7 mouse cellular contexts compared by ENCODE assay signal in genomic region chr13:21733466-21733865, GRCm38 (mm10). TPM values are rescaled to one million over a fixed set of nuclear protein-coding genes. Genes with fewer than 3 reads are reported as not detected.
A peak's percentile ranks its signal among the peaks of the same experiment; 100 is the strongest.
DNase-seq lines count a peak whose midpoint lies in the region; ATAC-seq and TF ChIP-seq lines count a peak whose summit lies in the region.

No protein-coding gene starts in this region.

- no peak overlapping the region for H3K4me2 ChIP-seq in CH12.LX (ENCODE audit: insufficient read depth, low read depth, poor library complexity, severe bottlenecking)
- no peak overlapping the region for H3K4me2 ChIP-seq in midbrain, embryonic 13.5 days (replicated peaks)

- no peak for TF ChIP-seq EP300 in CH12.LX (IDR thresholded peaks at IDR 0.05; ENCODE audit: low read length)

- TF ChIP-seq CTCF in CH12.LX (conservative IDR thresholded peaks at IDR 0.05 in 1 of 2, IDR thresholded peaks at IDR 0.05 in 1 of 2; ENCODE audit: low read depth in 2 of 2, low read length in 2 of 2), result peak in 1 of 2 experiments; percentile 44; a peak in 2 of 4 replicates

- TF ChIP-seq RAD21 in CH12.LX (IDR thresholded peaks at IDR 0.05; ENCODE audit: low read depth, low read length), result no peak

- no peaks in the 10 kb centered on the region for H3K9me3 ChIP-seq in CH12.LX (replicated peaks; ENCODE audit: low read length)
- H3K9me3 ChIP-seq in hindbrain, embryonic 10.5 days, result no peaks in the 10 kb centered on the region
- no peaks in the 10 kb centered on the region for H3K9me3 ChIP-seq in midbrain, embryonic 13.5 days

- 67% methylated on average over 5 of the region's 5 CpGs for WGBS in hindbrain, embryonic 10.5 days
- WGBS in midbrain, embryonic 13.5 days, result 61% methylated on average over 5 of the region's 5 CpGs

- ATAC-seq in midbrain, embryonic 13.5 days, result peak; percentile 46
- no peak for ATAC-seq in megakaryocyte, adult 5-6 weeks (ENCODE audit: poor library complexity, severe bottlenecking)
- ATAC-seq in monocyte, adult 5-6 weeks (replicated peaks; ENCODE audit: insufficient number of reproducible peaks, low FRiP score, low TSS enrichment, poor library complexity, severe bottlenecking), result no peak

- H3K36me3 ChIP-seq in CH12.LX (replicated peaks in 1 of 2; ENCODE audit: control insufficient read depth in 1 of 2, insufficient read depth in 1 of 2, low read length in 1 of 2), result no peaks in the 10 kb centered on the region
- H3K36me3 ChIP-seq in hindbrain, embryonic 10.5 days, result no peaks in the 10 kb centered on the region
- no peaks in the 10 kb centered on the region for H3K36me3 ChIP-seq in midbrain, embryonic 13.5 days

- intact Hi-C loops in left cerebral cortex, postnatal 25 days (cut with DNase I), result loop anchor here (5.0 kb wide), 1 partner anchor 1949 kb away; the partner anchor contains the start of genes Hist1h2ac and Hist1h2bc

- no peak overlapping the region for H3K4me3 ChIP-seq in CH12.LX (replicated peaks in 1 of 3; ENCODE audit: low read depth in 2 of 3, low read length in 2 of 3, poor library complexity in 1 of 3)
- peak overlapping the region; percentile 59; the same call in 1 of the 2 replicates for H3K4me3 ChIP-seq in hindbrain, embryonic 10.5 days
- H3K4me3 ChIP-seq in midbrain, embryonic 13.5 days (replicated peaks), result no peak overlapping the region

- dilution Hi-C loops in CH12.LX (cut with MboI; ENCODE audit: extremely low pct_ligation_motif_present, extremely low pct_unique_long_range_greater_than_20kb, low sequenced_read_pairs), result no loop called here

- in situ Hi-C loops in CH12.LX (cut with MboI; ENCODE audit: low pct_ligation_motif_present, low pct_unique_long_range_greater_than_20kb, low sequenced_read_pairs), result loop anchor here (25.0 kb wide), 1 partner anchor 1829 kb away; the partner anchor contains the start of genes Hist1h1d, Hist1h2ad, Hist1h2ae and Hist1h2bf

- H3K27ac ChIP-seq in CH12.LX (ENCODE audit: insufficient read depth, low read depth), result peak overlapping the region; percentile 27
- H3K27ac ChIP-seq in hindbrain, embryonic 10.5 days, result peak overlapping the region; percentile 99
- peak overlapping the region; percentile 98 for H3K27ac ChIP-seq in midbrain, embryonic 13.5 days

- H3K79me2 ChIP-seq in CH12.LX (replicated peaks; ENCODE audit: control insufficient read depth, extremely low read depth, insufficient read depth, poor library complexity, severe bottlenecking), result no peaks in the 10 kb centered on the region

- TF ChIP-seq POLR2A in CH12.LX (IDR thresholded peaks at IDR 0.05; ENCODE audit: low read depth, low read length), result no peak

- H3K9ac ChIP-seq in CH12.LX (ENCODE audit: insufficient read depth, low read depth), result no peak overlapping the region
- no peak overlapping the region for H3K9ac ChIP-seq in midbrain, embryonic 13.5 days (replicated peaks)

- H3K27me3 ChIP-seq in CH12.LX (replicated peaks), result no peaks in the 10 kb centered on the region
- no peaks in the 10 kb centered on the region for H3K27me3 ChIP-seq in hindbrain, embryonic 10.5 days (ENCODE audit: insufficient read depth, poor library complexity, severe bottlenecking)
- no peaks in the 10 kb centered on the region for H3K27me3 ChIP-seq in midbrain, embryonic 13.5 days

- peak; percentile 52 for DNase-seq in 3134 (ENCODE audit: extremely low read depth, insufficient read length, low spot score)
- peak; percentile 61 for DNase-seq in CH12.LX (ENCODE audit: extremely low read depth)
- peak; percentile 53 for DNase-seq in hindbrain, embryonic 10.5 days (ENCODE audit: low spot score)
- DNase-seq in left cerebral cortex, postnatal 25 days (ENCODE audit: low spot score in 2 of 2), result no peak

- H3K4me1 ChIP-seq in CH12.LX (ENCODE audit: control insufficient read depth in 1 of 2, insufficient read depth in 2 of 2), result peaks cover 7 to 26% of the 10 kb centered on the region in 2 experiments; a peak in 3 of 4 replicates
- H3K4me1 ChIP-seq in hindbrain, embryonic 10.5 days (replicated peaks), result peaks cover 20% of the 10 kb centered on the region
- peaks cover 19% of the 10 kb centered on the region for H3K4me1 ChIP-seq in midbrain, embryonic 13.5 days (replicated peaks)

TF ChIP-seq in CH12.LX, 34 proteins besides CTCF, POLR2A, EP300 and RAD21:
- TF ChIP-seq MEF2A (IDR thresholded peaks at IDR 0.05; ENCODE audit: borderline replicate concordance, low read depth, low read length) (no peak), SMC3 (IDR thresholded peaks at IDR 0.05; ENCODE audit: low read depth, low read length) (no peak), E2F4 (IDR thresholded peaks at IDR 0.05; ENCODE audit: insufficient replicate concordance, low read depth, low read length) (no peak), MAX (IDR thresholded peaks at IDR 0.05; ENCODE audit: low read length) (no peak), POLR2AphosphoS2 (IDR thresholded peaks at IDR 0.05; ENCODE audit: low read depth, low read length) (no peak), PAX5 (IDR thresholded peaks at IDR 0.05; ENCODE audit: low read length) (no peak), RCOR1 (conservative IDR thresholded peaks at IDR 0.05; ENCODE audit: low read depth, low read length) (no peak), CHD2 (IDR thresholded peaks at IDR 0.05; ENCODE audit: low read length) (no peak), MYC (IDR thresholded peaks at IDR 0.05; ENCODE audit: low read depth, low read length) (no peak), USF1 (IDR thresholded peaks at IDR 0.05; ENCODE audit: low read depth, low read length) (no peak), USF2 (conservative IDR thresholded peaks at IDR 0.05; ENCODE audit: low read depth, low read length) (no peak), MAZ (IDR thresholded peaks at IDR 0.05; ENCODE audit: low read depth, low read length) (no peak), HCFC1 (IDR thresholded peaks at IDR 0.05; ENCODE audit: low read depth, low read length) (no peak), SIN3A (IDR thresholded peaks at IDR 0.05; ENCODE audit: low read length) (no peak), ZC3H11A (IDR thresholded peaks at IDR 0.05; ENCODE audit: low read depth, low read length) (no peak), MAFK (IDR thresholded peaks at IDR 0.05; ENCODE audit: insufficient replicate concordance, low read length) (no peak), ZMIZ1 (IDR thresholded peaks at IDR 0.05; ENCODE audit: low read depth, low read length) (no peak), TBP (conservative IDR thresholded peaks at IDR 0.05; ENCODE audit: low read depth, low read length) (no peak)

RNA-seq across cellular contexts. Expression of gene Hist1h4j, which starts 1.4 kb away (rescaled TPM):
- total RNA-seq in CH12.LX (2012; rRNA removed) (936 and 984 TPM in 2 replicates), CH12.LX (2014; rRNA removed) (18.5 and 27.8 TPM in 2 replicates)
- 1.1 and 1.8 TPM in 2 replicates for polyA plus RNA-seq in CH12.LX (2012; ENCODE audit: insufficient read length, low read depth)
- polyA plus RNA-seq in hindbrain, embryonic 10.5 days (2016; fragmentation: Nextera tagmentation; extraction: Ambion mirVana), result 0.58 and 0.85 TPM in 2 replicates
- 0.82 and 1.0 TPM in 2 replicates for polyA plus RNA-seq in midbrain, embryonic 13.5 days (2015; fragmentation: Nextera tagmentation; extraction: Ambion mirVana)
- 5.8 and 10.7 TPM in 2 replicates for total RNA-seq in megakaryocyte, adult 5-6 weeks (2015)
- total RNA-seq in megakaryocyte, adult 5-6 weeks (2017), result 595 and 644 TPM in 2 replicates
- total RNA-seq in left cerebral cortex, postnatal 25 days (2021), result 10 to 100 TPM; 18.4 to 22.2 TPM
- 8.3 to 34.5 TPM (median 21.9 TPM) in 3 replicates for total RNA-seq in monocyte, adult 5-6 weeks (2017)

RNA-seq across cellular contexts. Expression of gene Hist1h2bm, which starts 11.6 kb away (rescaled TPM):
- total RNA-seq in CH12.LX (2012; rRNA removed) (1,752 and 1,804 TPM in 2 replicates), CH12.LX (2014; rRNA removed) (25.7 and 36.0 TPM in 2 replicates)
- 0.87 TPM in 1 of 2 replicates, not detected in the other for polyA plus RNA-seq in CH12.LX (2012; ENCODE audit: insufficient read length, low read depth)
- 5.2 and 6.1 TPM in 2 replicates for polyA plus RNA-seq in hindbrain, embryonic 10.5 days (2016; fragmentation: Nextera tagmentation; extraction: Ambion mirVana)
- 3.7 and 4.2 TPM in 2 replicates for polyA plus RNA-seq in midbrain, embryonic 13.5 days (2015; fragmentation: Nextera tagmentation; extraction: Ambion mirVana)
- 139 and 162 TPM in 2 replicates for total RNA-seq in megakaryocyte, adult 5-6 weeks (2015)
- 615 and 635 TPM in 2 replicates for total RNA-seq in megakaryocyte, adult 5-6 weeks (2017)
- total RNA-seq in left cerebral cortex, postnatal 25 days (2021), result 1 to 10 TPM; 3.8 to 4.5 TPM
- 4.9 to 12.8 TPM (median 8.3 TPM) in 3 replicates for total RNA-seq in monocyte, adult 5-6 weeks (2017)

RNA-seq across cellular contexts. Expression of gene Hist1h3h, which starts 16.0 kb away (rescaled TPM):
- total RNA-seq in CH12.LX (2012; rRNA removed) (1,605 and 1,657 TPM in 2 replicates), CH12.LX (2014; rRNA removed) (18.2 and 21.7 TPM in 2 replicates)
- polyA plus RNA-seq in CH12.LX (2012; ENCODE audit: insufficient read length, low read depth), result 9.5 and 18.6 TPM in 2 replicates
- polyA plus RNA-seq in hindbrain, embryonic 10.5 days (2016; fragmentation: Nextera tagmentation; extraction: Ambion mirVana), result 12.7 and 15.7 TPM in 2 replicates
- 10.8 and 11.5 TPM in 2 replicates for polyA plus RNA-seq in midbrain, embryonic 13.5 days (2015; fragmentation: Nextera tagmentation; extraction: Ambion mirVana)
- 37.0 and 141 TPM in 2 replicates for total RNA-seq in megakaryocyte, adult 5-6 weeks (2015)
- 82.6 and 194 TPM in 2 replicates for total RNA-seq in megakaryocyte, adult 5-6 weeks (2017)
- total RNA-seq in left cerebral cortex, postnatal 25 days (2021), result 10 to 100 TPM; 58.0 to 64.8 TPM
- 7.2 to 20.1 TPM (median 13.0 TPM) in 3 replicates for total RNA-seq in monocyte, adult 5-6 weeks (2017)

RNA-seq across cellular contexts. Expression of gene Hist1h4k, which starts 16.8 kb away (rescaled TPM):
- total RNA-seq in CH12.LX (2012; rRNA removed), result 3,228 and 4,319 TPM in 2 replicates
- 15.2 and 25.4 TPM in 2 replicates for total RNA-seq in CH12.LX (2014; rRNA removed)
- 5.6 and 13.2 TPM in 2 replicates for polyA plus RNA-seq in CH12.LX (2012; ENCODE audit: insufficient read length, low read depth)
- polyA plus RNA-seq in hindbrain, embryonic 10.5 days (2016; fragmentation: Nextera tagmentation; extraction: Ambion mirVana), result 2.8 and 4.2 TPM in 2 replicates
- polyA plus RNA-seq in midbrain, embryonic 13.5 days (2015; fragmentation: Nextera tagmentation; extraction: Ambion mirVana), result 1.1 and 3.0 TPM in 2 replicates
- total RNA-seq in megakaryocyte, adult 5-6 weeks (2015), result 97.3 and 158 TPM in 2 replicates
- total RNA-seq in megakaryocyte, adult 5-6 weeks (2017), result 2,083 and 3,751 TPM in 2 replicates
- 100 to 1,000 TPM; 333 to 391 TPM for total RNA-seq in left cerebral cortex, postnatal 25 days (2021)
- total RNA-seq in monocyte, adult 5-6 weeks (2017), result 57.7 to 141 TPM (median 135 TPM) in 3 replicates

RNA-seq across cellular contexts. Expression of gene Hist1h2ai, which starts 17.2 kb away (rescaled TPM):
- total RNA-seq in CH12.LX (2012; rRNA removed) (839 and 880 TPM in 2 replicates), CH12.LX (2014; rRNA removed) (3.9 and 6.3 TPM in 2 replicates)
- not detected in 2 replicates for polyA plus RNA-seq in CH12.LX (2012; ENCODE audit: insufficient read length, low read depth)
- 16.6 and 22.9 TPM in 2 replicates for polyA plus RNA-seq in hindbrain, embryonic 10.5 days (2016; fragmentation: Nextera tagmentation; extraction: Ambion mirVana)
- polyA plus RNA-seq in midbrain, embryonic 13.5 days (2015; fragmentation: Nextera tagmentation; extraction: Ambion mirVana), result 12.9 and 37.4 TPM in 2 replicates
- total RNA-seq in megakaryocyte, adult 5-6 weeks (2015), result 5.0 and 7.6 TPM in 2 replicates
- total RNA-seq in megakaryocyte, adult 5-6 weeks (2017), result 3,924 and 4,338 TPM in 2 replicates
- 10 to 100 TPM; 19.5 to 32.4 TPM for total RNA-seq in left cerebral cortex, postnatal 25 days (2021)
- total RNA-seq in monocyte, adult 5-6 weeks (2017), result 159 to 372 TPM (median 273 TPM) in 3 replicates

Comparison
In these comparisons a context has a peak if more than half of its experiments do, and no peak if none do; other contexts are left out.
1. DNase-seq: peak in 3134 (single experiment), CH12.LX (single experiment) and hindbrain, embryonic 10.5 days (single experiment); none in left cerebral cortex, postnatal 25 days (0 of 2).
2. H3K27ac ChIP-seq: peak in every context shown above with its lines; median percentile 99 in hindbrain, embryonic 10.5 days; 98 in midbrain, embryonic 13.5 days; 27 in CH12.LX.